Mouse (Mus musculus): ENCODE measurements around the gene Ap5z1. TPM values are rescaled to one million over a fixed set of nuclear protein-coding genes. Genes with fewer than 3 reads are reported as not detected.

The Ap5z1 gene
- total RNA-seq, 4 experiments from 2014 or later, result 20.1 to 25.6 (median 25.1) TPM

DNA sequence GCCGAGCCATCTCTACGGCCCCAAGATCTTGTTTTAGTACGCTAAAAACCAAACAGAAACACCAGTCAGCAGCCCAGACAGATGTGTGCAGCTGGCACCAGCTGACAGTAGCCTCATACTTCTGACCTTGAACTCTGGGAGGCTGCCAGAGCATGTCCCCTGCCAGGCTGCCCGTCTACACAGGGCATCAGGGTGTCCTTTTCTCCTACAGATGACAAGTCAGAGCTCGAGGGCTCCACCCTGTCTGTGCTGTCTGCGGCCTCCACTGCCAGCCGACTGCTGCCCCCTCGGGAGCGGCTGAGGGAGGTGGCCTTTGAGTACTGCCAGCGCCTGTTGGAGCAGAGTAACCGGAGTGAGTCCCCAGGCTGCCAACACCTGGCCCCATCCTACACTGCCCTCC, 6.1 kb downstream of the Ap5z1 start:
- no peak for DNase-seq (ENCODE audit: low spot score in 2 of 2)

DNA sequence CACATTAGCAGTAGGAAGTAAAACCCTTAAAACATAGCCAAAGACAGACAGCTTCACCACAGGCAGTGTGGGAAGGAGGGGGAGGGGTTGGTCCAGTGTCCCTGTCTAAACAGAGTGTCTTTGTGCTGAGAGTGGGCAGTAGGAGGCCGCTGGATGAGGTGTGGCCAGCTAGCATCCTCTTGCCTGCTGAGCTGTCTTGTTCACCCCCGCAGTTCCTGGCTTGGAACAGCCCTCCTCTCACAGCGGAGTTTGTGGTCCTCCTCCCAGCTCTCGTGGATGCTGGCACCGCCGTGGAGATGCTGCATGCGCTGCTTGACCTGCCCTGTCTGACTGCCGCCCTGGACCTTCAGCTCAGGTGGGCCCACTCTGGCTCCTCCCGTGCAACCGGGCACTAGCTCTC, 10.0 kb downstream of the Ap5z1 start:
- peak in 1 of 2 experiments; percentile 85 for DNase-seq (ENCODE audit: low spot score in 2 of 2)

GRCm38 (mm10) chr5:142475669-142476068, 11.9 kb downstream of the Ap5z1 start:
- no peak for DNase-seq (ENCODE audit: low spot score in 2 of 2)

DNA sequence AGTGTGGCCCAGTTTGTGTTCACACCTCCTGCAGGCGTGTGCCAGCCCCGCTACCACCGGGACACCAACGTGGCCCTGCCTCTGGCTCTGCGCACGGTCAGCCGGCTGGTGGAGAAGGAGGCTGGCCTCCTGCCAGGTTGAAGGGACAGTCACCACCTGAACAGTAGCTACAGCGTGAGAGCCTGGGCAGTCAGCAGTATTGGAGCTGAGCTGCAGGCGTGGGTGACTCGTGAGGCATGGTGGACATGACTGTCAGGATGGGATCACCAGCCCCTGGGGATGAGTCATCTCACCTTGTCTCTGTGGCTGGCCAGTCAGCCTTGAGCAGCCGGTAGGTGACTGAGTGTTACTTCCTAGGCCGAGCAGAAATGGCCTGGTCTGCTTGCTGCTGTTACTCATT, 13.6 kb downstream of the Ap5z1 start:
- peak in 1 of 2 experiments; percentile 52 for DNase-seq (ENCODE audit: low spot score in 2 of 2)

GRCm38 (mm10) chr5:142477866-142478615, 14.3 kb downstream of the Ap5z1 start:
- DNase-seq (ENCODE audit: low spot score in 2 of 2), result no peak

DNA sequence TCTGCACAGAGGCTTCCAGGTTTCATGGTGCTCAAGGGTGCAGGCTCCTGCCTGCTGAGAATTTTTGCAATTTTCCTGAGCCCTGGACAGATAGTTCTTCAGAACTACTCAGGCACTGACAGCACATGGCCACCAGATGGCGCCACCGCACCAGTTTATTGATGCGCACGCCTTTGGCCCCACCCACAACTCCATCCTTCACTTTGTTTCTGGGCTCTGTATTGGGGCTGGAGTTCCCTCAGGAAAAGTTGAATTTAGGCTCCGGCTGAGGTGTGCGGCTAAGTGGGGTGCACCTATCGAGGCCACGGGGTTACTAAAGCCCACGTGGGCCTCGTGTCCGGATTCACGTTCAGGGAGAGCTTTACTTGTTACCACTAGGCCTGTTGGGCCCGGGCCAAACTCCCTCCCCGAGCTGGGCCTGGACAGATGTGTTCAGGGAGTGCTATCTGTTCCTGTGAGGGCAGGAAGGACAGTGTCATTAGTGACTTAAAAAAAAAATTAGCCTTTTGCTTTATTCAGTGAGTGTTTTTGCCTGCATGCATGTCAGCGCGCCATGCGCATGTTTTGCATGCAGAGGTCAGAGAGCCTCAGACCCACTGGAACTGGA, 15.2 kb downstream of the Ap5z1 start:
- DNase-seq (ENCODE audit: low spot score in 2 of 2), result peak in 1 of 2 experiments; percentile 79

- no peak for DNase-seq (ENCODE audit: low spot score in 2 of 2)
These were observed 18.8 kb downstream of the Ap5z1 start for GRCm38 (mm10) chr5:142482512-142482911.

DNA sequence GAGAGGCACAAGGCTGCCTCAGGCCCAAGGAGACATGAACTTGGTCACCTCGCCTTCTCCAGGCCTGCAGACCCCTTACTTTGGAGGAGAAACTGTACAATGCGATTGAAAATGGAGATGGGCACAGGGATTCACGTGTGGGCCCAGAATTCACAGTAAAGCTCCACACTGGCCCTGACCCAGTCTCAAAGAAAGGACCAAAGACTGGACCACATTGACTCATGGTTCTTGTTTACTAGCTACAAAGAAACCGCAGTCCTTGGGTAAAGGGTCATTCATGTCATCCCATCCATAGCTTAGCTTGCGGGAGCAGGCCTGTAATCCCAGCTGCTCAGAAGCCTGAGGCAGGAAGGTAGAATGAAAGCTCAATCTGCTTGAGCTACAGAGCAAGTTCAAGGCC, 19.8 kb downstream of the Ap5z1 start:
- DNase-seq (ENCODE audit: low spot score in 2 of 2), result no peak

DNA sequence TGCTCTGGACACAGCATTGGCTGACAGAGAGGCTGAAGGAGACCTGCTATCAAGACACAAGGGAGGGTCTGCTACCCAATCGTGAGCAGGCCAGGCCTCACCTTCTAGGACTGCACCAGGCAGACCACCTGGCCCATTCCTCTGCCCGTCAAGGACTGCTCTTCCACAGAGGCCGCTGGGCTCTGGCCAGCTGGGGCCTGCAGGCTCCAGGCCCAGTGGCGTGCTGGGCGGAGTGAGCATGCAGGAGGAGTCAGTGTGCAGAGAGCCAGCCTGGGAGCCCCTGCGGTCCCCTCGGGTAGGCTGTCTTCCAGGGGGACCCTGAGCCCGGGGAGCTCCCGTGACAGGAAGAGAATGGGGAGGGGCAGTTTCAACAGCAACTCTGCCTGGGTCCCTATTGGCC, 22.9 kb downstream of the Ap5z1 start:
- no peak for DNase-seq (ENCODE audit: low spot score in 2 of 2)

GRCm38 (mm10) chr5:142489955-142490707, 26.4 kb downstream of the Ap5z1 start:
- no peak for DNase-seq (ENCODE audit: low spot score in 2 of 2)

- DNase-seq (ENCODE audit: low spot score in 2 of 2), result no peak
These were observed 29.6 kb downstream of the Ap5z1 start for GRCm38 (mm10) chr5:142493307-142493706.

DNA sequence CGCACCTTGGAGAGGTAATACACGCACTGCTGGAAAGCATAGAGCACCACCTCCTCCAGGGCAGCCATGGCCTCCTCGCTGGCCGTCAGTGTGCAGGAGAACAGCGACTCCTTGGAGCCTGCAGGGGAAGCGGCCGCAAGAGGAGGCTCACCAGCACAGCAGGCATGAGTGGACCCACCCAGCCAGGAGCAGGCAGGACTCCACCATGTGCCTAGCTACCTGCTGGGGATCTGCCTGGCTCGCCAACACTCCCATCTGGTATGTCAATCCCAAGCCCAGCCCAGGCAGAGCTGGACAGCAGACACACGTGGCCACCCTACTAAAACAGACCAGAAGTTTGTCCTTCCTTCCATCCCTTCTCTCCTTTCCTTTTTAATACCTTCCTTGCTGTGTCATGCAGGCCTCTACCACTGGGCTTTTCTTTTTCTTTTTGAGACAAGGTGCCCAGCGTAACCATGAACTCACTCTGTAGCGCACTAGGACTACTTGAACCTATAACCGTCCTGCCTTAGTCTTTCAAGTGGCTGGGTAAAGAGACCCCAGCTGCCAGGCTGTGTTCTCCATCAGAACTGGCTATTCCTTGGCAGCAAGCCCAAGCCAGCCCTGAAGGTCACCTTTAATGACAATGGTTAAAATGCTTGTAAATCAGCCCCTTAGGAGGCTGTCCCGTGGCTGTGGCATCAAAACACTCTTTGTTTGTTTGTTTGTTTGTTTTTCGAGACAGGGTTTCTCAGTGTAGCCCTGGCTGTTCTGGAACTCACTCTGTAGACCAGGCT, 31.8 kb downstream of the Ap5z1 start:
- no peak for DNase-seq (ENCODE audit: low spot score in 2 of 2)

GRCm38 (mm10) chr5:142498964-142499363, 35.2 kb downstream of the Ap5z1 start:
- no peak for DNase-seq (ENCODE audit: low spot score in 2 of 2)

GRCm38 (mm10) chr5:142500918-142501317, 37.2 kb downstream of the Ap5z1 start:
- no peak for DNase-seq (ENCODE audit: low spot score in 2 of 2)

DNA sequence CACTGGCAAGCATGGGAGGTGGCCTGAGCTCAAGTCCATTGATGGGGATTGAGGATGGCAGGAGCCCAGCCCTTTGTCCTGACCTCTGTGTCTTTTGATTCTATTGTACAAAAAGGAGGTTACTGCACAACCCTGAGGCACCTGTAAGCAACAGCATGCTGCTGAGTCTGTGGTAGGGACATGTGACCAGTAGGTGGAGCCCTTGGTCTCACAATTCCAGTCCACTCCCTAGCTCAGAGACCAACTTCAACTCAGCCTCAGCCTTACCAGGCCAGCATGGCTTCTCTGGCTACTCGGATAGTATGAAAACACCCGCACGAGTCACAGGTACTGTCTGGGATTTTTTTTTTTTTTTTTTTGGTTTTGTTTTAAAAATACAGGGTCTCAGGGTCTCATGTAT, 38.7 kb downstream of the Ap5z1 start:
- DNase-seq (ENCODE audit: low spot score in 2 of 2), result peak; percentile 43 to 86

- DNase-seq (ENCODE audit: low spot score in 2 of 2), result no peak
These were observed 40.4 kb downstream of the Ap5z1 start for GRCm38 (mm10) chr5:142504175-142504574.

- no peak for DNase-seq (ENCODE audit: low spot score in 2 of 2)
These were observed 42.1 kb downstream of the Ap5z1 start for GRCm38 (mm10) chr5:142505695-142506423.

GRCm38 (mm10) chr5:142509141-142510060, 45.7 kb downstream of the Ap5z1 start:
- no peak for DNase-seq (ENCODE audit: low spot score in 2 of 2)

- no peak for DNase-seq (ENCODE audit: low spot score in 2 of 2)
These were observed 46.3 kb downstream of the Ap5z1 start for GRCm38 (mm10) chr5:142510061-142510414.

DNA sequence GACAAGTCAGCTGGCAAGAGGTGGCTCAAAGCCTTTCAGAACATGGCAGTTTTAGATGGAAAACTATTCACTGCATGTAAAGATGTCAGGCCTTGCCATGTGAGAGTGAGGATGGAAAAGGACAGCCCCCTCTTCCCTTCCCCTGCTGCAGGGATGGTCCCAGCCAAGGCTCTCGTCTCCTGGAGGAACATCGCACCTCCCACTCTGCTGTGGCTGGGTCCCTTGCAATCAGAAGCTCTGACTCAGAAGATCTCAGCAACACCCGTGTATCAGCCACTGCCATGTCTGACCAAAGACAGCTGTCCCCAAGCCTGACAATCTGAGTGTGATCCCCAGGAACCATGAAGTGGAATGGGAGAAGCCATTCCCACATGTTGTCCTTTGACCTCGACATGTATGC, 48.4 kb downstream of the Ap5z1 start:
- DNase-seq (ENCODE audit: low spot score in 2 of 2), result peak in 1 of 2 experiments; percentile 41
